Mouse (Mus musculus) heart, postnatal 0 days (tissue): Measurements from ENCODE around the gene Zbtb2.

ENCODE experiments used
- CTCF ChIP-seq: IDR thresholded peaks from 2 replicates; pipeline ENCODE4 v1.5.1; 2016; ENCODE audit warnings: antibody characterized with exemption, control low read depth, low read depth
- EP300 ChIP-seq: IDR thresholded peaks from 2 replicates; pipeline ENCODE4 v1.6.1; 2016; ENCODE audit warnings: antibody characterized with exemption, low read depth

DNA sequence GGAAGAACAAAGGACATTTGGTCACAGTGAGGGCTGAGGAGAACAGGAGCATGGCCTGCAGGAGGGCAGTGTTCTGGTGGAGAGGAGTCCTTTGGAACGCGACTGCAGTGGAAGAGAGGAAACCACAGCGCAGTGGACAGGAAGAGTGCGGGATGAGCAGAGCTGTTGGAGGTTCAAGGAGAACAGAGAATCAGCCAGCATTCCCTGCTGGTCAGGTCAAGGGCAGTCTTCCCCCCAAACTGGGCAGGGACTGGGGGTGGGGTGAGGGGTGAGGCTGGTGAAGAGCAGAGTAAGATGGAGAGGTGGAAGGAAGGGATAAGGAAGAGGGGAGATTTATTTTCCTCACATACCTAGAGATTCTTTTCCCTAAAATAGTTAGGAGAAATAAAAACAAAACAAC, 14.3 kb downstream of the Zbtb2 start:
- TF ChIP-seq CTCF (no peak), EP300 (no peak)
